ENCODE assay signal across 12 mouse cellular contexts in the genomic region with DNA sequence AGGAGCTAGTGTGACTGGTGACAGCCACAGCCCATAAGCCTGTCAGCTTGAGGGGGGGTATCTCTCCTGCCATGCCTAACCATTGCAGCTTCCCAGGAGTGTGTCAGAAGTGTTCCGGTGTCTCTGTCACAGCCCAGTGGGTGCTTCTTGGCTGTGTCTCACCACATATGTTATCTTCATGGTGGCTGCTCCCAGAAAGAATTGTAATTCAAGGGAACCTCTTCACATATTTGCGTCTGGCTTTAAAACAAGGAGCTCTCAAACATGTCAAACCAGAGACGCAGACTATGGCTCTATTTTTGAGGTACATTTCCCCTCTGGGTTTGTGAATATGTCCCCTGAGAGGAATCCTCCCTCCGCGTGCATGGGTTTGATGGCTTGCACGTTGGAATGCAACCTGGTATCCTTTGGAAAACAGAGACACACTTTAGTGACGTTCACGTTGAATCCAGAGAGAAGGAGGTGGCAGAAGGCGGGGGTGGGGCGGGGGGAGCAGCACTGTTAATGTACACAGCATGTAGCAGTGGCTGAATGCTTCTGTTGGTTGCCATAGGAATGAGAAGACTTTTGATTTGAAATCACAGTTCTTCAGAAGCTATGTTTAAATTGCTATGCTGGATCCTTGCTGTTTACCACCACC. TPM values are rescaled to one million over a fixed set of nuclear protein-coding genes. Genes with fewer than 3 reads are reported as not detected.
DNase-seq lines count a peak whose midpoint lies in the region; ATAC-seq lines count a peak whose summit lies in the region.
"Had no signal": no experiment of that assay in that cellular context is flagged by ENCODE, and none has a peak within 500 bp of the region (broad histone marks: within the 10 kb centered on the region; RNA-seq: fewer than 3 reads in every experiment).

No protein-coding gene starts in this region.

- peak overlapping the region; percentile 29 for H3K4me2 ChIP-seq in neural tube, embryonic 15.5 days
- H3K4me2 ChIP-seq: heart, embryonic 13.5 days had no signal

- H3K4me1 ChIP-seq in neural tube, embryonic 15.5 days: 0 out of 2 replicates have a peak, but pooled peaks cover 5% of the 10 kb centered on the region

- peak; percentile 29 to 50 for DNase-seq in left cerebral cortex, adult 18-20 months (ENCODE audit: low spot score in 2 of 2)
- no peak for DNase-seq in left cerebral cortex, adult 11 months (ENCODE audit: low spot score)
- peak; percentile 26 for DNase-seq in cerebellum, adult 11 months
- peak; percentile 30 to 43 for DNase-seq in cerebellum, postnatal 36 days
- DNase-seq in gastrocnemius, postnatal 25 days: no peak
- DNase-seq in gastrocnemius, adult 8-10 months (ENCODE audit: low spot score in 2 of 2): no peak
- DNase-seq: thymus, adult 18-20 months had no signal

- 37% methylated on average over 10 of the region's 10 CpGs for whole genome bisulfite sequencing in neural tube, embryonic 15.5 days

- H3K9me3 ChIP-seq in neural tube, embryonic 15.5 days (replicated peaks): no peaks in the 10 kb centered on the region
- H3K9me3 ChIP-seq: heart, embryonic 13.5 days had no signal

- H3K27me3 ChIP-seq in neural tube, embryonic 15.5 days (replicated peaks): no peaks in the 10 kb centered on the region
- H3K27me3 ChIP-seq: heart, embryonic 13.5 days had no signal

- no peak overlapping the region for H3K9ac ChIP-seq in neural tube, embryonic 15.5 days (replicated peaks)
- H3K9ac ChIP-seq: heart, embryonic 13.5 days; liver, embryonic 14.5 days had no signal

- ATAC-seq in neural tube, embryonic 15.5 days (ENCODE audit: low FRiP score): no peak
- ATAC-seq: intestine, postnatal 0 days had no signal

- H3K4me3 ChIP-seq in neural tube, embryonic 15.5 days (replicated peaks): no peak overlapping the region
- H3K4me3 ChIP-seq: erythroblast, embryonic 14.5 days; heart, embryonic 13.5 days had no signal

- H3K27ac ChIP-seq in neural tube, embryonic 15.5 days (replicated peaks): no peak overlapping the region
- H3K27ac ChIP-seq: heart, embryonic 13.5 days; liver, embryonic 14.5 days had no signal

- H3K36me3 ChIP-seq in neural tube, embryonic 15.5 days: no peaks in the 10 kb centered on the region
- H3K36me3 ChIP-seq: heart, embryonic 13.5 days had no signal

RNA-seq across cellular contexts. Expression of gene Phactr1, which starts 8.7 kb away (rescaled TPM):
- total RNA-seq in left cerebral cortex, adult 18-20 months (2021): 100 to 1,000 TPM; 441 to 504 TPM
- polyA plus RNA-seq in neural tube, embryonic 15.5 days (2015; fragmentation: Nextera tagmentation; extraction: Ambion mirVana): 45.9 and 48.1 TPM in 2 replicates
- 1 to 10 TPM; 1.8 to 2.1 TPM for total RNA-seq in gastrocnemius, postnatal 25 days (2021)
- 1 to 10 TPM in 3 of 4 experiments, under 1 TPM in 1; 0.51 to 3.1 (median 1.7) TPM for total RNA-seq in gastrocnemius, adult 8-10 months (2022)
- polyA plus RNA-seq: erythroblast, embryonic 14.5 days had no signal

Comparison
In these comparisons a context has a peak if more than half of its experiments do, and no peak if none do; other contexts are left out.
1. DNase-seq: peak in left cerebral cortex, adult 18-20 months (2 of 2), cerebellum, adult 11 months (single experiment) and cerebellum, postnatal 36 days (2 of 2); none in left cerebral cortex, adult 11 months (single experiment), gastrocnemius, postnatal 25 days (single experiment) and gastrocnemius, adult 8-10 months (0 of 2).
2. RNA of gene Phactr1, which starts 8.7 kb away (total RNA-seq): 441 to 504 TPM in left cerebral cortex, adult 18-20 months; 0.51 to 3.1 TPM in gastrocnemius, adult 8-10 months and 1.8 to 2.1 TPM in gastrocnemius, postnatal 25 days; every median in the first group is over 100 times any median in the second.